10 mouse cellular contexts compared by ENCODE assay signal in genomic region chr1:136569626-136570297, GRCm38 (mm10). TPM values are rescaled to one million over a fixed set of nuclear protein-coding genes. Genes with fewer than 3 reads are reported as not detected.
DNase-seq lines count a peak whose midpoint lies in the region; ATAC-seq and TF ChIP-seq lines count a peak whose summit lies in the region.
"Had no signal": no experiment of that assay in that cellular context is flagged by ENCODE, and none has a peak within 500 bp of the region (broad histone marks: within the 10 kb centered on the region; RNA-seq: fewer than 3 reads in every experiment).

No protein-coding gene starts in this region.

- no peaks in the 10 kb centered on the region for H3K9me3 ChIP-seq in heart, embryonic 13.5 days
- H3K9me3 ChIP-seq in forebrain, embryonic 15.5 days: no peaks in the 10 kb centered on the region
- H3K9me3 ChIP-seq in midbrain, postnatal 0 days (ENCODE audit: low read length): no peaks in the 10 kb centered on the region
- H3K9me3 ChIP-seq: lung, embryonic 15.5 days had no signal

- no peaks in the 10 kb centered on the region for H3K36me3 ChIP-seq in heart, embryonic 13.5 days
- H3K36me3 ChIP-seq in forebrain, embryonic 15.5 days: no peaks in the 10 kb centered on the region
- H3K36me3 ChIP-seq in midbrain, postnatal 0 days (ENCODE audit: insufficient read depth, low read length): no peaks in the 10 kb centered on the region
- H3K36me3 ChIP-seq: lung, embryonic 15.5 days had no signal

- DNase-seq in heart, adult 8-10 months (ENCODE audit: low spot score): no peak
- peak; percentile 40 for DNase-seq in kidney, postnatal 14 days
- no peak for DNase-seq in midbrain, postnatal 0 days (ENCODE audit: low spot score)
- DNase-seq in cerebellum, adult 18-20 months: no peak
- no peak for DNase-seq in adrenal gland, adult (ENCODE audit: inconsistent age in 2 of 2, low spot score in 1 of 2)
- DNase-seq: cerebellum, postnatal 25 days had no signal

- peaks cover 11% of the 10 kb centered on the region for H3K4me1 ChIP-seq in heart, embryonic 13.5 days
- 0 out of 2 replicates have a peak, but pooled peaks cover 4% of the 10 kb centered on the region for H3K4me1 ChIP-seq in forebrain, embryonic 15.5 days
- H3K4me1 ChIP-seq in midbrain, postnatal 0 days (ENCODE audit: insufficient read depth, low read length): no peaks in the 10 kb centered on the region
- H3K4me1 ChIP-seq: lung, embryonic 15.5 days had no signal

- H3K27me3 ChIP-seq in heart, embryonic 13.5 days (replicated peaks): 0 out of 2 replicates have a peak, but pooled peaks cover 3% of the 10 kb centered on the region
- H3K27me3 ChIP-seq in forebrain, embryonic 15.5 days: no peaks in the 10 kb centered on the region
- H3K27me3 ChIP-seq in midbrain, postnatal 0 days (ENCODE audit: insufficient read depth, low read length): no peaks in the 10 kb centered on the region
- H3K27me3 ChIP-seq: lung, embryonic 15.5 days had no signal

- TF ChIP-seq CTCF in midbrain, postnatal 0 days (IDR thresholded peaks at IDR 0.05): no peak

- ATAC-seq in heart, embryonic 13.5 days (ENCODE audit: extremely low read depth, insufficient number of reproducible peaks, low FRiP score, low TSS enrichment): no peak
- no peak for ATAC-seq in forebrain, embryonic 15.5 days (replicated peaks)
- no peak for ATAC-seq in midbrain, postnatal 0 days (ENCODE audit: low FRiP score)
- no peak for ATAC-seq in inflammation-experienced regulatory T-cells, adult 6 months

- H3K4me3 ChIP-seq in heart, embryonic 13.5 days: peak overlapping the region; percentile 39
- H3K4me3 ChIP-seq in forebrain, embryonic 15.5 days: no peak overlapping the region
- no peak overlapping the region for H3K4me3 ChIP-seq in midbrain, postnatal 0 days (ENCODE audit: low read depth, low read length)
- H3K4me3 ChIP-seq: lung, embryonic 15.5 days had no signal

- WGBS in heart, embryonic 13.5 days: 39% methylated on average over 20 of the region's 20 CpGs
- 51% methylated on average over 20 of the region's 20 CpGs for WGBS in forebrain, embryonic 15.5 days
- 34% methylated on average over 20 of the region's 20 CpGs for WGBS in midbrain, postnatal 0 days

- H3K9ac ChIP-seq in heart, embryonic 13.5 days: peak overlapping the region; percentile 67
- no peak overlapping the region for H3K9ac ChIP-seq in forebrain, embryonic 15.5 days (replicated peaks)
- H3K9ac ChIP-seq in midbrain, postnatal 0 days (replicated peaks; ENCODE audit: low read length, poor library complexity, severe bottlenecking): no peak overlapping the region
- H3K9ac ChIP-seq: lung, embryonic 15.5 days had no signal

- H3K4me2 ChIP-seq in heart, embryonic 13.5 days: peak overlapping the region; percentile 65
- H3K4me2 ChIP-seq in forebrain, embryonic 15.5 days (replicated peaks): peak overlapping the region; percentile 24
- H3K4me2 ChIP-seq in midbrain, postnatal 0 days (ENCODE audit: low read depth, low read length, poor library complexity, severe bottlenecking): peak overlapping the region; percentile 28

- no peak overlapping the region for H3K27ac ChIP-seq in heart, embryonic 13.5 days (replicated peaks)
- no peak overlapping the region for H3K27ac ChIP-seq in forebrain, embryonic 15.5 days (replicated peaks)
- no peak overlapping the region for H3K27ac ChIP-seq in midbrain, postnatal 0 days (ENCODE audit: low read depth, low read length)
- H3K27ac ChIP-seq: lung, embryonic 15.5 days had no signal

RNA-seq across cellular contexts. Expression of gene Zfp281, which starts 54.9 kb away (rescaled TPM):
- polyA plus RNA-seq in heart, embryonic 13.5 days (2015; fragmentation: Nextera tagmentation; extraction: Ambion mirVana): 12.4 TPM in 2 replicates
- total RNA-seq in heart, adult 8-10 months (2022): 10 to 100 TPM in 2 of 4 experiments, 1 to 10 TPM in 2; 9.4 to 11.1 (median 10.1) TPM
- polyA plus RNA-seq in forebrain, embryonic 15.5 days (2015; fragmentation: Nextera tagmentation; extraction: Ambion mirVana): 27.9 and 29.2 TPM in 2 replicates
- total RNA-seq in midbrain, postnatal 0 days (2014; rRNA removed): 31.2 and 35.5 TPM in 2 replicates
- polyA plus RNA-seq in midbrain, postnatal 0 days (2015; fragmentation: Nextera tagmentation; extraction: Ambion mirVana): 19.0 and 22.1 TPM in 2 replicates
- 10 to 100 TPM; 12.1 to 24.1 (median 23.5) TPM for polyA plus RNA-seq in inflammation-experienced regulatory T-cells, adult 6 months (2017; shearing (Covaris generic))
